Mouse (Mus musculus) spleen, adult 12 weeks (tissue): ENCODE results near the gene Map2k5.
A peak's percentile ranks its signal among the peaks of the same experiment; 100 is the strongest.

Experiments used
- DNase-seq: peaks from one replicate; pipeline ENCODE4 v3.0.0; 2022; ENCODE audit warnings: low spot score

Map2k5 gene

GRCm38 (mm10) chr9:63145249-63146125, 232.2 kb downstream of the Map2k5 start:
- DNase-seq = no peak

GRCm38 (mm10) chr9:63144502-63145248, 233.0 kb downstream of the Map2k5 start:
- no peak for DNase-seq

- no peak for DNase-seq
Measured at GRCm38 (mm10) chr9:63143641-63144501, 233.8 kb downstream of the Map2k5 start.

GRCm38 (mm10) chr9:63143227-63143626, 234.5 kb downstream of the Map2k5 start:
- DNase-seq = no peak

- no peak for DNase-seq
Measured at GRCm38 (mm10) chr9:63142335-63143036, 235.2 kb downstream of the Map2k5 start.

- no peak for DNase-seq
Measured at GRCm38 (mm10) chr9:63141641-63142334, 235.9 kb downstream of the Map2k5 start.

- no peak for DNase-seq
Measured at GRCm38 (mm10) chr9:63140211-63140610, 237.5 kb downstream of the Map2k5 start.

- DNase-seq = no peak
Measured at GRCm38 (mm10) chr9:63139661-63140060, 238.0 kb downstream of the Map2k5 start.

- no peak for DNase-seq
Measured at GRCm38 (mm10) chr9:63138481-63138967, 239.2 kb downstream of the Map2k5 start.

- DNase-seq = no peak
Measured at GRCm38 (mm10) chr9:63137615-63137915, 240.1 kb downstream of the Map2k5 start.

- DNase-seq = no peak
Measured at GRCm38 (mm10) chr9:63136756-63137614, 240.7 kb downstream of the Map2k5 start.

GRCm38 (mm10) chr9:63136241-63136640, 241.5 kb downstream of the Map2k5 start:
- no peak for DNase-seq

- DNase-seq = no peak
Measured at GRCm38 (mm10) chr9:63135801-63136200, 241.9 kb downstream of the Map2k5 start.

GRCm38 (mm10) chr9:63135356-63135755, 242.3 kb downstream of the Map2k5 start:
- no peak for DNase-seq

- no peak for DNase-seq
Measured at GRCm38 (mm10) chr9:63133659-63134058, 244.0 kb downstream of the Map2k5 start.

GRCm38 (mm10) chr9:63132673-63133601, 244.8 kb downstream of the Map2k5 start:
- DNase-seq = peak; percentile 79

- no peak for DNase-seq
Measured at GRCm38 (mm10) chr9:63131957-63132602, 245.6 kb downstream of the Map2k5 start.

- DNase-seq = no peak
Measured at GRCm38 (mm10) chr9:63129641-63130041, 248.1 kb downstream of the Map2k5 start.
